Mouse (Mus musculus): ENCODE measurements around the gene Donson. TPM values are rescaled to one million over a fixed set of nuclear protein-coding genes. Genes with fewer than 3 reads are reported as not detected.

Gene Donson
- polyA plus RNA-seq (2015; fragmentation: Nextera tagmentation; extraction: Ambion mirVana), result 21.0 and 21.8 TPM in 2 replicates

DNA sequence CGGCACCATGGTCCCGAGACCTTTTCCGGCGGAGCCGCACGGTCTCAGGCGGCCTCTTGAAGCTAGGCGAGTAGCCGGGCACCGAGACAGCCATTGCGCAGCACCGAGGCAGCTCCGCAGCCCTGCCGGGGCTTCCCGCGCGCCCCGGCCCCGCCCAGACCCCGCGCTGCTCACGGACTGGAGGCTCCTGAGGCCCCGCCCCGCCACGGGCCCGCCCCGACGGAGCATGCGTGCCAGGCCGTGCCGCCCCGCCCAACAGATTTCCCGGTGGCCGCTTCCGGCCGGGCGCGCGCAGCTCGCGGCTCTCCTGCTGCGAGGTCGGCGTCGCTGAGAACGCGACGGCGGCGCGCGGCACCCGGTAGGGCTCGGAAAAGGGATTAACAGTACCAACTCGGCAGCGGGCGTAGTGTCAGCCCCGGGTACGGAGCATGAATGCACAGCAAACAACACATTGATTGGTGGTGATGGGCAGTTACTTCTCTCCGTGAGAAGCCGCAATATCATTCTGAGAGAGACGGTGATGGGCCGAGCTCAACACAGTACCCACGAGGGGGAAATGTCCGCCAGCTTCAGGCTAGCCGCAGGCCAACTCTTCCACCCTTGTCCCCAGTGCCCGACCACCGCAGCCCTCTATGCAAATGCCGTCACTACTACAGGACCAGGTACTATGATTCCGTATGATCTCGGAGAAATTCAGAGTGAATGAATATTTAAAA is at the start of gene Donson:
TSS of gene Donson (minus strand) at position 152 of the 716 bp plus-strand sequence.
- peak within 1 kb of the TSS; percentile 84 for H3K4me2 ChIP-seq
- H3K27ac ChIP-seq, result peak within 1 kb of the TSS; percentile 85
- H3K27me3 ChIP-seq, result no peaks in the 10 kb centered on the region
- H3K4me3 ChIP-seq (replicated peaks), result peak within 1 kb of the TSS; percentile 99
- H3K9me3 ChIP-seq (replicated peaks), result no peaks in the 10 kb centered on the region
- peak within 1 kb of the TSS; percentile 91 for H3K9ac ChIP-seq
- WGBS, result under 1% methylated on average over 71 of the region's 71 CpGs
- H3K4me1 ChIP-seq, result peaks cover 17% of the 10 kb centered on the region
- ATAC-seq (replicated peaks; ENCODE audit: low FRiP score), result peak; percentile 99
- peaks cover 23% of the 10 kb centered on the region for H3K36me3 ChIP-seq

DNA sequence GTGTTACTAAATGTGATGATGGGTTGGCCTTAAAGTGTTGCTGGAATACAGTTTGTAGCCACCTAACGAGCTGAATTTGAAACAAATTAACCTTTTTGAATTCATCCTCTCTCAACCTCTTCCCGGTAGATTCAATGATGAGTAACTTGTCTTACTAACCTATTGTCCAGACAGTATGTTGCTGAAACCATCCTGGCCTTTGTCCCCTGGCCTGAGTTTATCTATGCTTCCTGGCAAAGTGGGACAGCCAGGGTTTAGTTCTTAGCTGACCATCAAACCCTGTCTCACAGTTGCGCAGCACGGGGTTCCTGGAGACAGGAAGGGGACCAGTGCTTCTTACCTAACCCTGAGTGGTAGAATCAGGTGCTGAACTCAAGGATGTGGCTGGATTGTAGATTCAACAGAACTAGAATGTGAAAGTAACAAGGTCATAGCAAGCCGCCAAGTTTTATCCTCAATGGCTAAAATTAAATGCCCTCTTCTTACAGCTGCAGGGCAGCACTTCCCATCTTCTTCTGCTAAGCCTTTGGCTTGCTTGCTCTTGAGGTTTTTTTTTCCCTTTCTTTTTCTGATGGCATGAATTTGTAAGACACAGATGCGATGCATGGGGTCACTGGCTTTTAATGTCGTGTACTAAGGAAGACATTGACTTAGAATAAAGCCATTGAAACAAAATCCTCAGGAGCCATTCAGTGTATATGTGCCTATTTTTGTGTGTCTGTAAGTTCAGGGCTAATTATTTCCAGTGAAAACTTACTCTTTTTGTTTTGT is 47.7 kb upstream of the Donson start:
- Histone ChIP-seq H3K9ac (no peak overlapping the region), H3K4me1 (peaks cover 56% of the 10 kb centered on the region), H3K27ac (no peak overlapping the region), H3K4me3 (replicated peaks) (no peak overlapping the region), H3K9me3 (replicated peaks) (no peaks in the 10 kb centered on the region), H3K27me3 (no peaks in the 10 kb centered on the region), H3K36me3 (no peaks in the 10 kb centered on the region), H3K4me2 (no peak overlapping the region)
- ATAC-seq (replicated peaks; ENCODE audit: low FRiP score), result no peak
- WGBS, result 79% methylated on average over 7 of the region's 7 CpGs

DNA sequence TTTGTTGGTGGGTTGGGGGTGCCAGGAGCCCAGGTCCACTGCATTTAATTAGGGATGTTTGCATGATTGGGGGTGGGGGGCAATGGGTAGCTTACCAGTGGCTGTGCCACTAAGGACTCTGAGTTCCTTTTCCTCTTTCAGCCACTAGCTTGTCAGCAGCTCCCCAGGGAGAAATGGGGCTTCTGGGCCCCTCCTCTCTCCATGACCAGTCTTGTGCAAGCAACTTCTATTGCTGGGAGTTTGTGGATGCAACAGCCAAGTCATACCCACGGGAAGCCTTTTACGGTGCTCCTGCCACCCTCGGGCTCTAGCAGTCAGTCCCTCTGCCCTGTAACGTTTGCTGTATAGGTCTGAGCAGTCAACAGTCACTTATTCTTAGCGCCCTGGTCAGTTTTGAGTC is 46.2 kb upstream of the Donson start:
- H3K27ac ChIP-seq, result 0 out of 2 replicates have a peak overlapping the region, but pooled peaks have one; percentile 24
- no peak for ATAC-seq (replicated peaks; ENCODE audit: low FRiP score)
- H3K4me1 ChIP-seq, result peaks cover 49% of the 10 kb centered on the region
- H3K4me2 ChIP-seq, result no peak overlapping the region
- H3K9me3 ChIP-seq (replicated peaks), result no peaks in the 10 kb centered on the region
- H3K9ac ChIP-seq, result no peak overlapping the region
- no peaks in the 10 kb centered on the region for H3K36me3 ChIP-seq
- H3K27me3 ChIP-seq, result no peaks in the 10 kb centered on the region
- no peak overlapping the region for H3K4me3 ChIP-seq (replicated peaks)
- WGBS, result 62% methylated on average over 5 of the region's 5 CpGs

DNA sequence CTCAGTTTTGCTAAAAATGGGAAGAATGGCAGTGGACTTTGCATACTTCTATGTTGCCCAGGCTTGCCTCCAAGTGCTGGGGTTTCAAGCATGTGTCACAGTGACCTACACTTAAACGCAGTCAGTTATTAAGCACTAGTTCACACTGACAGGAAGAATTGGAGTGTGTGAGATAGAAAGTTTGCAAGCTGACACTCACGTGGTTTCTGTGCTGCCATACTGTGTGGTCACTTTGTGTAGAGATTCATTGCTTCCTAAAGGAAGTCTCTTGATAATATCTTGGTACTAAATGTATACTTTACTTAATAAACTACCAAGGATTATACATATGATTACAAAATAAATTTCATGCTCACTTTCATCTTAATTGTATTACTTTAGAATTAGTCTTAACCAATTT is 44.2 kb upstream of the Donson start:
- Histone ChIP-seq H3K36me3 (no peaks in the 10 kb centered on the region), H3K27me3 (no peaks in the 10 kb centered on the region), H3K4me2 (no peak overlapping the region), H3K9me3 (replicated peaks) (no peaks in the 10 kb centered on the region), H3K4me1 (peaks cover 47% of the 10 kb centered on the region), H3K27ac (no peak overlapping the region), H3K4me3 (replicated peaks) (no peak overlapping the region), H3K9ac (no peak overlapping the region)
- ATAC-seq (replicated peaks; ENCODE audit: low FRiP score), result no peak
- 66% methylated on average over 2 of the region's 2 CpGs for WGBS

DNA sequence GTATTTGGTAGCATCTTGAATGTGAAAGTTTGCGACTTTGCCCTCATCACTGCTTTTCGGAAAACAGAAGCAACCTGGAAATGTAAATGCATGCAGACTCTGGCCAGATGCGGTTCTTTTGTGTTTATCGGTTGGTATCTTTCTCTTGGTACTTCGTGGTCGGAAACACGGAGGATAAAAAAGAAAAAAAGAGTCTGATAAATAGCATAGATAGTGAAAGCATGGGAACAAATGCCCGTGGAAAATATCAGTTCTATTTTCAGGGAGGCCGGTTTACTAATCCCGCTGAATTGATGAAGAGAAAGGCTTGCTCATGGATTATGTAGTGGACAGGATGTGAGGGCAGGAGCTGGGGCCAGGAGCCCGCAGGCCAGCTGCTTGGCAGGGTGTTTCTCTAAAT is 41.9 kb upstream of the Donson start:
- Histone ChIP-seq H3K27ac (0 out of 2 replicates have a peak overlapping the region, but pooled peaks have one; percentile 95), H3K4me2 (peak overlapping the region; percentile 64), H3K4me1 (peaks cover 44% of the 10 kb centered on the region), H3K36me3 (no peaks in the 10 kb centered on the region), H3K27me3 (no peaks in the 10 kb centered on the region), H3K9me3 (replicated peaks) (no peaks in the 10 kb centered on the region), H3K4me3 (replicated peaks) (peak overlapping the region; percentile 79), H3K9ac (peak overlapping the region; percentile 79)
- WGBS, result under 1% methylated on average over 11 of the region's 11 CpGs
- no peak for ATAC-seq (replicated peaks; ENCODE audit: low FRiP score)

DNA sequence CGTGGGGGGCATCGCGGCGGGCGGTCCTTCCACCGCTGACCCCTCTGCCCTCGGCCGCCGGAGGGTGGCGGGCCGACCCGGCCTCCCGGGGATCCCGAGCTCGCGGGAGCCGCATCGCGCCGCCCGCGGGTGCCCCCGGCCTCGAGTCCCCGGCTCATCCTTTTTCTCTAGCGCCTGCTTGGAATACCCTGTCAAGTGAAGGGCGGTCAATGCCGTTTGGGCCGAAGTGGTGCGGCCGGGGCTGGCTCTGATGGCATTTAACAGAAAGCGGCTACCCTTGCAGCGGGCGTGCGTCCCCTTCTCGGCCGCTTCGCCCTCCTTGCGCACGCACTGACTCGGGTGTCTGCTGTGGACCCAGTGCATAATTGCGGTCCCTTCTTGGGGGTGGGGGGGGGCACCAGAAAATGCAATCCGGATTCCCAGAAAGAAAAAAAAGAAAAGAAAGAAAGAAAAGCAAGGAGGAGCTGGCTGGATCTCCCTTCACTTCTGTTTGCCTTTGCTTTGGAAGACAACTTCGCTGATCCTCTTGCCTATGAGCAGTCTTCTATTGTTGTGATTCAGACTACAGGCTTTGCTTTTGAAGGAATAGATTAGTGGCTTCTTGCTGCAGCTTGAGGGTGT is 41.4 kb upstream of the Donson start:
- no peaks in the 10 kb centered on the region for H3K9me3 ChIP-seq (replicated peaks)
- peaks cover 38% of the 10 kb centered on the region for H3K4me1 ChIP-seq
- peak overlapping the region; percentile 64 for H3K4me2 ChIP-seq
- WGBS, result under 1% methylated on average over 44 of the region's 44 CpGs
- peak overlapping the region; percentile 95 for H3K27ac ChIP-seq
- H3K4me3 ChIP-seq (replicated peaks), result peak overlapping the region; percentile 79
- H3K27me3 ChIP-seq, result no peaks in the 10 kb centered on the region
- H3K9ac ChIP-seq, result peak overlapping the region; percentile 79
- H3K36me3 ChIP-seq, result no peaks in the 10 kb centered on the region
- ATAC-seq (replicated peaks; ENCODE audit: low FRiP score), result no peak

DNA sequence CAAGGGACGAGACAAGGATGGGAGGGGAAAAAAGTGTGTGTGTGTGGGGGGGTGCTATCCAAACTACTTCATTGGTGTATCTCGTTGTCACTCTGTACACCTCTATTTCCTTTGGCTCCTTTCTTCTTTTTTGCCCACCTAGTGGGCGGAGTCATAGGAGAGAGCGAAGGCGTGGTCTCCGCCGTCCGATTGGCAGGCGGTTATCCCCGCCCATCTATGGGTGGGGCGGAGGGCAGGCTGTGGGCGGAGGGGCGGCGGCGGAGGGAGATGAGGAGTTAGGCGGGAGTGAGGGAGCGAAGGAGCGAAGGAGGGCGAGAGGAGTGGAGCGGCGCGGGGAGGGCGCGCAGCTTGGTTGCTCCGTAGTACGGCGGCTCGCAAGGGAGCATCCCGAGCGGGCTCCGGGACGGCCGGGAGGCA is 40.5 kb upstream of the Donson start, which contains the start of gene Itsn1:
TSS of gene Itsn1 (plus strand) at position 216 of the 417 bp plus-strand sequence.
- Histone ChIP-seq H3K9me3 (replicated peaks) (no peaks in the 10 kb centered on the region), H3K4me1 (peaks cover 31% of the 10 kb centered on the region), H3K4me2 (peak within 1 kb of the TSS; percentile 64), H3K27ac (peak within 1 kb of the TSS; percentile 95), H3K4me3 (replicated peaks) (peak within 1 kb of the TSS; percentile 79), H3K9ac (peak within 1 kb of the TSS; percentile 79), H3K27me3 (no peaks in the 10 kb centered on the region), H3K36me3 (peaks cover 4% of the 10 kb centered on the region; the same call in 1 of the 2 replicates)
- peak; percentile 94 for ATAC-seq (replicated peaks; ENCODE audit: low FRiP score)
- under 1% methylated on average over 27 of the region's 33 CpGs for WGBS

DNA sequence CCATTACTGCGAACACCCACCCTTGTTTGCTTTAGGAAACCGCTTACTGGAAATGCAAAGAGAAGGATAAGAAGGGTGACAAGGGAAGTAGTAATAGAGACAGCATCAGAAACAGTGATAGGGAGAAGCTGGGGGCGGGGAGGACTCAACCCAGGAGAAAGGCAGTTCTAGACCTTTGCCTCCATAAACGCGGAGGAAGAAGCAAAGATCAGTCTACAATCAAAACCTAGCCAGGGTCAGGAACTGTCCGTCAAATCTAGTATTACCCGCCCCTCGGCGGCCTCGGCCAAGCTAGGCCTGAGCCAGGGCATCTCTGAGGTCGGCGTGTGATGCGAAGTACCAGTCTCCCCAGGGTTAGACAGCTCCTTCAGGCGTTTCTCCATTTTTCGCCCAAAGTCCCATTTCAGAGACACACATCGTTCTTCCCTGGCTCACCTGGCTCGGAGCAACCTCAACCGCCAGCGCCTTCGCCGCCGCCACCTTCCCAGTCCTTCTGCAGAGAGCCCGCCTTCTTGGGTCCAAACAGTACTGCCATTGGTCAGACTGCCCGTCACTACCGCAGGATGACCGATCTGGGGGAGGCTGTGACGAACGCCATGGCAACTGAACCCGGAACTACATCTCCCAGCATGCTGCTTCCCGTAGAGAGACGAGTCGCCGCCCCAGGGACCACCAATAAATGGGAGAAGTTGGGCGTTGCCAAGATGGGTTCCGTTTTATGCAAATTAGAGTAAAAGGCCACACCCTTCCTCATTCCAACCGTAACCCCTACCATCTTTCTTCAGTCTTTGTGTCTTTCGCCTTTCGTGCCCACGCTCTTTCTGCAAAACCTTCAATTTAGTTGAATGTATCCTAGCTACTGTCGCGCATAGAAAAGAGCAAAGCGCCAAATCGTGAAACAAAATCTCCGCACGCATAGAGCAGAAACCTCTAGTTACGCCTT is 39.8 kb upstream of the Donson start, which contains the start of gene Cryzl1:
TSS of gene Cryzl1 (minus strand) at position 853 of the 943 bp plus-strand sequence.
- Histone ChIP-seq H3K4me2 (peak within 1 kb of the TSS; percentile 64), H3K9ac (peak within 1 kb of the TSS; percentile 79), H3K9me3 (replicated peaks) (no peaks in the 10 kb centered on the region), H3K27ac (peak within 1 kb of the TSS; percentile 95), H3K4me3 (replicated peaks) (peak within 1 kb of the TSS; percentile 79), H3K4me1 (peaks cover 29% of the 10 kb centered on the region), H3K36me3 (peaks cover 4% of the 10 kb centered on the region; the same call in 1 of the 2 replicates), H3K27me3 (no peaks in the 10 kb centered on the region)
- WGBS, result under 1% methylated on average over 46 of the region's 46 CpGs
- ATAC-seq (replicated peaks; ENCODE audit: low FRiP score), result peak; percentile 97

DNA sequence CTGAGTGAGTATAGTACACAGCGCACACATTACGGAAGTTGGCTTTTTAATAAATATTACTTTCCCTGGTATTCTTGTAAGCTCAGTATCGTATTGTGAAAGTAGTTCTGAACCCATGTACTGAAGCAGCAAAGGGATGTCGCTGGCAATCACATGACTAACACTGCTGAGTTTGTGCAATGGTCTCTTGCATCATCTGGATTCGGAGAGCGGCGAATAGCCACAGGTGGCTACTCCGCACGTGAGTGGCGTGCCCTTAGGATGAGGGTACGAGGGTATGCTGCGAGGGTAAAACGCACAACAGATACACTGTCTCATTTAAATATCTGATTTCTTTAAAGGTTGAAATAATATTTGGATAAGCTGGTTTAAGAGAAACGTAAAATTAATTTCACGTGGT is 38.9 kb upstream of the Donson start:
- no peak for ATAC-seq (replicated peaks; ENCODE audit: low FRiP score)
- H3K4me2 ChIP-seq, result peak overlapping the region; percentile 64
- peak overlapping the region; percentile 79 for H3K4me3 ChIP-seq (replicated peaks)
- H3K9ac ChIP-seq, result peak overlapping the region; percentile 58
- H3K27ac ChIP-seq, result peak overlapping the region; percentile 95; the same call in 1 of the 2 replicates
- peaks cover 31% of the 10 kb centered on the region for H3K4me1 ChIP-seq
- H3K9me3 ChIP-seq (replicated peaks), result no peaks in the 10 kb centered on the region
- no peaks in the 10 kb centered on the region for H3K27me3 ChIP-seq
- WGBS, result 81% methylated on average over 15 of the region's 15 CpGs
- peaks cover 4% of the 10 kb centered on the region; the same call in 1 of the 2 replicates for H3K36me3 ChIP-seq

DNA sequence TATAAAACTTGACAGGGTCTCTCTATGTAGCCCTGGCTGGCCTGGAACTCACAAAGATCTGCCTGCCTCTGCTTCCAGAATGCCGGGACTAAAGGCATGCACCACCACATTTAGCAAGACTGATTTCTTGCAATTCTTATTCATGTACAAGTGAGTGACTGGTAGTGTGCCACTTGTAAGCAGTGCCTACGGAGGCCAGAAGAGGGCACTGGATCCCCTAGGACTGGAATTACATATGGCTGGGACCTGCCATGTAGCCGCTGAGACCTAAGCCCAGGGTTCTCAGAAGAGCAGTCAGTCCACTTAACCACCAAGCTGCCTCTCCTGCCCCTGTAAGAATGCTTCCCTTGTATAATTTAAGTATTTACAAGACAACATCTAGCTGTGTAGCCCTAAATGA is 35.7 kb upstream of the Donson start:
- 59% methylated on average over 3 of the region's 3 CpGs for WGBS
- Histone ChIP-seq H3K4me3 (replicated peaks) (no peak overlapping the region), H3K9ac (no peak overlapping the region), H3K27me3 (no peaks in the 10 kb centered on the region), H3K4me1 (peaks cover 23% of the 10 kb centered on the region), H3K36me3 (peaks cover 22% of the 10 kb centered on the region), H3K27ac (no peak overlapping the region), H3K9me3 (replicated peaks) (no peaks in the 10 kb centered on the region), H3K4me2 (no peak overlapping the region)
- no peak for ATAC-seq (replicated peaks; ENCODE audit: low FRiP score)

DNA sequence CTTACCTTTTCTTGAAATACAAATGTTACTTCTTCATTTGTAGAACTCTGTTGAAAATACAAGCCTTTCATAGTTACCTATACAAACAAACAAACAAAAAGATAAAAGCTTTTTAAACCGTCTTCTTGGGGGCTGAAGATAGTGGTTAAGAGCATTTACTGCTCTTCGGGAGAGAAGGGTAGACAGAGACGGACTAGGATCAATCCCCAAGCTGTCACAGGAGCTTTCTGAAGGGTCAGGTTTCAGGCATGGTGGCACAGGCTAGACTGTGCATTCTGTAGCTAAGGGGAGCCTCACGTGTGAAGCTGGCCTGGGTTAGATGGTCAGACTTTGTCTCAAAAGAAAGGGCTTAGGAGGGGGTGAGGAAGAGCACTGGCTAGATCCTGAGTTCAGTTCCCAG is 28.8 kb upstream of the Donson start:
- 84% methylated on average over 4 of the region's 4 CpGs for WGBS
- no peaks in the 10 kb centered on the region for H3K9me3 ChIP-seq (replicated peaks)
- ATAC-seq (replicated peaks; ENCODE audit: low FRiP score), result no peak
- no peak overlapping the region for H3K4me3 ChIP-seq (replicated peaks)
- peaks cover 62% of the 10 kb centered on the region for H3K36me3 ChIP-seq
- peaks cover 4% of the 10 kb centered on the region for H3K4me1 ChIP-seq
- H3K27ac ChIP-seq, result no peak overlapping the region
- H3K9ac ChIP-seq, result no peak overlapping the region
- H3K4me2 ChIP-seq, result no peak overlapping the region
- H3K27me3 ChIP-seq, result no peaks in the 10 kb centered on the region

Data from kidney, embryonic 15.5 days (tissue).